Mouse (Mus musculus) intestine, embryonic 16.5 days (tissue): ENCODE data around the gene Dnah8. TPM values are rescaled to one million over a fixed set of nuclear protein-coding genes. Genes with fewer than 3 reads are reported as not detected.

ENCODE experiments used
- ATAC-seq: fragments of 200-750 bp; cut with Nextera tagmentation; 2 replicates; pipeline ENCODE4 v1.8.0; 2017; ENCODE audit warnings: moderate TSS enrichment, moderate library complexity
- H3K27ac ChIP-seq: fragments of 300-500 bp; sonication (generic); 2 replicates; pipeline ENCODE4 v1.5.1; 2014; ENCODE audit warnings: mild to moderate bottlenecking, low read length
- H3K27me3 ChIP-seq: fragments of 300-500 bp; sonication (generic); replicated peaks from 2 replicates; pipeline ENCODE4 v1.6.1; 2014; ENCODE audit warnings: low read length, control low read depth, mixed read lengths; ENCODE audit not compliant: control insufficient read depth, insufficient read depth
- H3K36me3 ChIP-seq: fragments of 300-500 bp; sonication (generic); 2 replicates; pipeline ENCODE4 v1.6.1; 2014; ENCODE audit warnings: low read length, control low read depth; ENCODE audit not compliant: control insufficient read depth, insufficient read depth
- H3K4me1 ChIP-seq: fragments of 300-500 bp; sonication (generic); 2 replicates; pipeline ENCODE4 v1.6.1; 2014; ENCODE audit warnings: low read length, control low read depth, mixed read lengths; ENCODE audit not compliant: control insufficient read depth, insufficient read depth
- H3K4me2 ChIP-seq: fragments of 300-500 bp; sonication (generic); 2 replicates; pipeline ENCODE4 v1.6.1; 2014; ENCODE audit warnings: low read depth, low read length, control low read depth
- H3K4me3 ChIP-seq: fragments of 300-500 bp; sonication (generic); 2 replicates; pipeline ENCODE4 v1.5.1; 2014; ENCODE audit warnings: mild to moderate bottlenecking, low read length
- H3K9ac ChIP-seq: fragments of 300-500 bp; sonication (generic); 2 replicates; pipeline ENCODE4 v1.6.1; 2014; ENCODE audit warnings: low read depth, low read length
- H3K9me3 ChIP-seq: fragments of 300-500 bp; sonication (generic); 2 replicates; pipeline ENCODE4 v1.6.1; 2016; ENCODE audit warnings: low read length, control low read depth; ENCODE audit not compliant: control insufficient read depth
- WGBS: fragments of 180-500 bp; shearing (Covaris S2); extraction: QIAGEN DNeasy Blood & Tissue Kit; methylation state at CpG from one replicate; pipeline ENCODE4 v1.1.7; 2014; 5-methylcytosine and 5-hydroxymethylcytosine counted together
- polyA plus RNA-seq: library from polyadenylated mRNA; unstranded; fragments of >200 nt; fragmentation: Nextera tagmentation; extraction: Ambion mirVana; gene quantifications from 2 replicates; pipeline ENCODE4 v1.2.1, GENCODE M21; 2015

Dnah8 gene
- polyA plus RNA-seq, 1 experiment from 2014 or later = 0.79 TPM

DNA sequence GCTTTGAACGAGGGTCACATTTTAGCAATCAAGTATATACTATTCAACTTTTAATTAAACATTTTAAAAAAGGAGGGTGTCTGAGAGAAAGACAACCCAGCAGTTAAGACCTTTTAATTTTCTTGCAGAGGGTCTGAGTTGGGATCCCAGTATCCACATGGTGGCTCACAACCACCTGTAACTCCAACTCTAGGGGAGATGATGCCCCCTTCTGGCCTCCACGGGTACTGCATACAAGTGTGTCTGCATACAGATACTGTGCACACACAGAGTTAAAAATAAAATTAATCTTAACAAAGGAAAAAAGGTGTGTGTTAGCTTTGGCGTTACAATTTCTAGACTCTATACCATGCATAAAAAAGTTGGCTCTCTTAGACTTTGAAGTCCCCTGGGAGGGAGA lies 90.6 kb downstream of the Dnah8 start:
- no peaks in the 10 kb centered on the region for H3K36me3 ChIP-seq
- H3K9ac ChIP-seq = no peak overlapping the region
- no peaks in the 10 kb centered on the region for H3K4me1 ChIP-seq
- H3K4me2 ChIP-seq = no peak overlapping the region
- WGBS = 73% methylated on average over 3 of the region's 3 CpGs
- H3K27ac ChIP-seq = no peak overlapping the region
- ATAC-seq = no peak
- H3K9me3 ChIP-seq = 0 out of 2 replicates have a peak, but pooled peaks cover 3% of the 10 kb centered on the region
- no peak overlapping the region for H3K4me3 ChIP-seq
- H3K27me3 ChIP-seq = no peaks in the 10 kb centered on the region

DNA sequence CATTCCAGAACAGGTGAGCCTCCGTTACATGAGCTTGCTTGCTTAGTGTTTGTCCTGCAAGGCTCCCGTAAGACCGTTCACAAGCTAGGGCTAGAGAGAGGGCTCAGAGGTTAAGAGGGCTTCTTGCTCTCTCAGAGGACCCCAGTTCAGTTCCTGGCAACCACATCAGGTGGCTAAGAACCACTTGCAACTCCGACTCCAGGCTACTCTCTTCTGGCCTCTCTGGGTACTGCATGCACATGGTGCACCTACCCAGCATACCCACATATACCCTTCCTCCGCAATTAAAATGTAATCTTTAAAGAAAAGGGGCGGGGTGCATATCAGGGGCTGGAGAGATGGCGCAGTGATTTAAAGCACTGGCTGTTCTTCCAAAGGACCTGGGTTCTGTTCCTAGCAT lies 94.0 kb downstream of the Dnah8 start:
- no peak for ATAC-seq
- H3K9me3 ChIP-seq = 0 out of 2 replicates have a peak, but pooled peaks cover 3% of the 10 kb centered on the region
- no peaks in the 10 kb centered on the region for H3K4me1 ChIP-seq
- 92% methylated on average over 7 of the region's 7 CpGs for WGBS
- no peak overlapping the region for H3K9ac ChIP-seq
- H3K27ac ChIP-seq = no peak overlapping the region
- H3K4me2 ChIP-seq = no peak overlapping the region
- no peaks in the 10 kb centered on the region for H3K36me3 ChIP-seq
- H3K4me3 ChIP-seq = no peak overlapping the region
- H3K27me3 ChIP-seq = no peaks in the 10 kb centered on the region

DNA sequence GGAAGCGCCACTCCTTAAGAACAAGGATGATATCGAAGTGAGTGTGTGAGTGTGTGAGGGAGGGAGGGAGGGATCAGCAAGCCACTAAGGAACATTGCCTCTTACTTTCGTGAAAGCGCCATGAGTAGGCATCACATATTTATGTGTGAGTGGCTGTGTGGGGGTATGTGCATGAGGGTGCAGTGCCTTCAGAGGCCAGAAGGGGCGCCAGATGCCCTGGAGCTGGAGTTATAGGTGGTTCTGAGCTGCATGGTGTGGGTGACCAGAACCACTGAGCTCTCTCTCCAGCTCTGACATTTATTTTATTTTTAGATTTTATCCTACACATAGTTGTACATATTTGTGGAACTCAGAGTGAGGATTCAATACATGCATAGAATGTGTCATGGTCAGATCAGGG lies 94.9 kb downstream of the Dnah8 start:
- ATAC-seq = no peak
- Histone ChIP-seq H3K27me3 (no peaks in the 10 kb centered on the region), H3K4me2 (no peak overlapping the region), H3K4me1 (no peaks in the 10 kb centered on the region), H3K9ac (no peak overlapping the region), H3K9me3 (0 out of 2 replicates have a peak, but pooled peaks cover 3% of the 10 kb centered on the region), H3K4me3 (no peak overlapping the region), H3K36me3 (no peaks in the 10 kb centered on the region), H3K27ac (no peak overlapping the region)
- 83% methylated on average over 5 of the region's 5 CpGs for WGBS

DNA sequence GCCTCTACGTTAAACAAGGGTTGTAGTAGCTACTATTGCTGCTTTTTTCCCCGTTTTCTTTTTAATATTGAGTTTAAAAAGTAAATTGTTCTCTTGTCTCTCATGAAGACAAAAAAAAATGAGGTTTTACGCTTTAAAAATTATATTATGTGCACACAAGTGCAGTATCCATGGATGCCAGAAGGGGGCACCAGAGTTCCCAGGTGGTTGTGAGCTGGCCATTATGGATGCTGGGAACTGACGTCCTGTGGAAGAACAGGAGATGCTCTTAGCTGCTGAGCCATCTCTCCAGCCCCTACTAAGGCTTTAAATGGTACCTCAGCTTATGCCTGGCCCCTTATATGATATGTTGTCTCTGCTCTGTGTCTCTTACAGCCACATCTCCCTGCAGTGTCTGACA lies 103.6 kb downstream of the Dnah8 start:
- Histone ChIP-seq H3K4me2 (no peak overlapping the region), H3K27me3 (no peaks in the 10 kb centered on the region), H3K9me3 (no peaks in the 10 kb centered on the region), H3K4me3 (no peak overlapping the region), H3K4me1 (no peaks in the 10 kb centered on the region), H3K27ac (no peak overlapping the region), H3K36me3 (no peaks in the 10 kb centered on the region), H3K9ac (no peak overlapping the region)
- 60% methylated on average over 4 of the region's 4 CpGs for WGBS
- no peak for ATAC-seq

DNA sequence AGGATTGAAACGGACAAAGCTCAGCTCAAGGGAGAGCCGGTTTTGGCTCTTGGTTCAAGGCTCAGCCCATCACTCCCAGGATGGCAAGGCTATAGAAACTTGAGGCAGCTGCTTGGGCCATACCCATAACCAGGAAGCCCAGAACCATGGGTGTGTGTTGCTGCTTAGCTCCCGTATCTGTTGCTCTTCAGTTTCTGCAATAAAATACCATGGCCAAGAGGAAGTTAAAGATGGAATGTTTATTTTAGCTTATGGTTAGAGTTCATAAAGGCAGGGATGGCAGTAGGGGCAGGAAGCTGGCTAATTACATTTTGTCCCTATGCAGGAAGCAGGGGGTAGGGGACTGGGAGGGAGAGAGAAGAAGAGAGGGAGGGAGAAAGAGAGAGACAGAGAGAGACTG lies 108.6 kb downstream of the Dnah8 start:
- ATAC-seq = no peak
- Histone ChIP-seq H3K4me2 (no peak overlapping the region), H3K9me3 (no peaks in the 10 kb centered on the region), H3K27me3 (no peaks in the 10 kb centered on the region), H3K9ac (no peak overlapping the region), H3K36me3 (no peaks in the 10 kb centered on the region), H3K27ac (no peak overlapping the region), H3K4me3 (no peak overlapping the region), H3K4me1 (no peaks in the 10 kb centered on the region)
- 52% methylated on average over 3 of the region's 3 CpGs for WGBS

DNA sequence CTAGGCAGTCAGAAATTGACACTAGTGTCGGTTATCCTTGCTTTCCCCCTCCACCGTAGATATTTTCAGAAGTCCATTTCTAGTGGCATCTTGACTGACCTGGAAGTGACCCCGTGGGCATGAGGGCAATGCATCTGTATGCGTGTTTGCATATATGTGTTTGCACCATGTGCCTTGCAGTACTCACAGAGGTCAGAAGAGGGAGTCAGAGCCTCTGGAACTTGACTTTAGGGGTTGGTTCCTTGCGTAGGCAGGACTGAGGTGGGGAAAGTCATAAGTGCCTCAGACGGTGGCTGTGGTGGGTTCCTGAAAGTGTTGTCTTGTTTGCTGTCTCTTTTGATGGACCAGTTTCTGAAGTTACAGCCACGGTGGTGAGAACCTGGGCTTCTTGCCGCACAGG lies 110.6 kb downstream of the Dnah8 start:
- WGBS = 85% methylated on average over 8 of the region's 8 CpGs
- no peaks in the 10 kb centered on the region for H3K4me1 ChIP-seq
- H3K9ac ChIP-seq = no peak overlapping the region
- H3K4me3 ChIP-seq = no peak overlapping the region
- H3K36me3 ChIP-seq = no peaks in the 10 kb centered on the region
- H3K4me2 ChIP-seq = no peak overlapping the region
- no peaks in the 10 kb centered on the region for H3K27me3 ChIP-seq
- no peaks in the 10 kb centered on the region for H3K9me3 ChIP-seq
- no peak overlapping the region for H3K27ac ChIP-seq
- ATAC-seq = no peak

DNA sequence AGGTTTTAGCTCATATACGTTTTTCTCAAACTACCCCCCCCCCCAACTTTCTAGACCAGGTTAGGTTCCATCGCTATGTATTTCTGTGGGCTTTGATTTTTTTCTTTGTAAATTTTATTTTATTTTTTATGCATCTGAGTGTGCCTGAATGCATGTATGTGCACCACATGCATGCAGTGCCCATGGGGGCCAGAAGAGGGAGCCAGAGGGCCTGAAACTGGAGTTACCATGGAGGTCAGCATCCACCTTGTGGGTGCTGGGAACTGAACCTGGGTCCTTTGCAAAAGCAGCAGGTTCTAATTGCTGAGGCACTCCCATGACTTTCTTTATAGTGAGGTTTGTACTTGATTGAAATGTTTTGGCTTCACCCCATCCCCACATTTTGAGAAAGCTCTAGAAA lies 111.3 kb downstream of the Dnah8 start:
- WGBS = 81% methylated on average over 2 of the region's 2 CpGs
- no peak overlapping the region for H3K4me3 ChIP-seq

DNA sequence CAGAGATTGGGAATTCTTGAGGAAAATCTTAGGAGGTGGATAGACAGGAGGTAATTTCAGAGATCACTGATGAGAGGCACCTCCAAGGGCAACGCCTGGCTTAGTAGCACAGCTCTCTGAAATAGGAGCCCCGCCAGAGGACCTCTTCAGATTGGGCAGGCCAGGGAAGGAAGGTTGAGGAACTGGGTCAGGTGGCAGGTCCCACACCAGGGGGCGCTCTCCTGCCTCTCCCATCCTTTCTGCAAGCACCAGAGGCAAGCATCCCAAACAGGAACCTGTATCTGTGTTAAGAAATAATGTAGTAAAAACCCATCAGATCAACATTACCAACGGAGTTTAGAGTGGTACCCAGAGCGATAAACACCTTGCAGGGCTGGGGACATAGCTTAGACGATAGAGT lies 113.6 kb downstream of the Dnah8 start:
- Histone ChIP-seq H3K36me3 (no peaks in the 10 kb centered on the region), H3K9me3 (no peaks in the 10 kb centered on the region), H3K4me1 (no peaks in the 10 kb centered on the region), H3K4me2 (no peak overlapping the region), H3K27me3 (no peaks in the 10 kb centered on the region), H3K4me3 (no peak overlapping the region), H3K27ac (no peak overlapping the region), H3K9ac (no peak overlapping the region)
- 46% methylated on average over 6 of the region's 6 CpGs for WGBS
- no peak for ATAC-seq

More for the DNA sequence above, 111.3 kb downstream of the Dnah8 start:
- Histone ChIP-seq H3K27ac (no peak overlapping the region), H3K9ac (no peak overlapping the region), H3K4me1 (no peaks in the 10 kb centered on the region), H3K36me3 (no peaks in the 10 kb centered on the region), H3K27me3 (no peaks in the 10 kb centered on the region), H3K4me2 (no peak overlapping the region), H3K9me3 (no peaks in the 10 kb centered on the region)
- ATAC-seq = no peak

DNA sequence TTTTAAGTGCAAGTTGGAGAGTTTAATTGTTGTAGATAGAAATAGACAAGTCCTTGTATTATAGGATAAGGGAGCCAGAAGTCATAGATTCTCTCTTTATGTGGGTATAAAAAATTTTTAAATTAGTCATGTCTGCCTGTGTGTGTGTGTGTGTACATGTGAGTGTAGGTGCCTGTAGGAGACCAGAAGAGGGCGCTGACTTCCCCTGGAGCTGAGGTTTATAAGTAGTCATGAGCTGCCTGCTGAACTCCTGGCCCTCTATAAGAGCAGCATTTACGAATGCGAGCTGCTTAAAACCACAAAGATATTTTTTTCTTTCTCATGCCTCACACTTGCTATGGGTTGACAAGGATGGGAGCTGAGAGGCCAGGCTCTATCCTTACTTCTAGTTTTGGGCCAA lies 115.6 kb downstream of the Dnah8 start:
- H3K27me3 ChIP-seq = no peaks in the 10 kb centered on the region
- no peak overlapping the region for H3K27ac ChIP-seq
- WGBS = 89% methylated on average over 3 of the region's 3 CpGs
- no peak for ATAC-seq
- H3K4me3 ChIP-seq = no peak overlapping the region
- no peak overlapping the region for H3K4me2 ChIP-seq
- H3K9ac ChIP-seq = no peak overlapping the region
- no peaks in the 10 kb centered on the region for H3K9me3 ChIP-seq
- no peaks in the 10 kb centered on the region for H3K36me3 ChIP-seq
- H3K4me1 ChIP-seq = no peaks in the 10 kb centered on the region

DNA sequence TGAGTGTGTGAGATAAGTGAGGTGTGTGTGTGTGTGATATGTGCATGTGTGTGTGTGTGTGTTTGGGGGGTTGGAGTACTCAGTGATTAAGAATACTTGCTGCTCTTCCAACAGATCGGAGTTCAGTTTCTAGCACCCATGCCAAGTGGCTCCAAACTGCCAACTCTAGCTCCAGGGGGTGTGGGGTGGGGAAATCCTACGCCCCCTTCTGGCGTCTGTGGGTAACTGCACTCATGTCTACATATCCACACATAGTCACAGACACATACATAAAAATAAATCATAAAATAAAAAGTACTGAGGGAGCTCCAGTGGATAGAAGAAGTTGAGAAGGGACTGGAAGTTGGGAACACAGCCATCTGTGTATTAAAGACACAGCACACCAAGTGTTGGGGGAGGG lies 119.8 kb downstream of the Dnah8 start:
- H3K9ac ChIP-seq = no peak overlapping the region
- WGBS = 79% methylated on average over 3 of the region's 3 CpGs
- no peaks in the 10 kb centered on the region for H3K36me3 ChIP-seq
- no peaks in the 10 kb centered on the region for H3K27me3 ChIP-seq
- no peak overlapping the region for H3K27ac ChIP-seq
- H3K4me2 ChIP-seq = no peak overlapping the region
- H3K4me1 ChIP-seq = no peaks in the 10 kb centered on the region
- H3K4me3 ChIP-seq = no peak overlapping the region
- no peak for ATAC-seq
- H3K9me3 ChIP-seq = no peaks in the 10 kb centered on the region
